Comparison of ENCODE assay signal across 9 mouse cellular contexts in genomic region chr4:154638320-154638886, GRCm38 (mm10). TPM values are rescaled to one million over a fixed set of nuclear protein-coding genes. Genes with fewer than 3 reads are reported as not detected.
DNase-seq lines count a peak whose midpoint lies in the region; ATAC-seq and TF ChIP-seq lines count a peak whose summit lies in the region.
"Had no signal": no experiment of that assay in that cellular context is flagged by ENCODE, and none has a peak within 500 bp of the region (broad histone marks: within the 10 kb centered on the region; RNA-seq: fewer than 3 reads in every experiment).

No protein-coding gene starts in this region.

- peak overlapping the region; percentile 75 for H3K4me3 ChIP-seq in heart, embryonic 12.5 days
- peak overlapping the region; percentile 59 for H3K4me3 ChIP-seq in embryonic facial prominence, embryonic 14.5 days (ENCODE audit: low read depth, low read length)
- H3K4me3 ChIP-seq in hindbrain, postnatal 0 days (ENCODE audit: low read length) = peak overlapping the region; percentile 34; the same call in 1 of the 2 replicates
- no peak overlapping the region for H3K4me3 ChIP-seq in midbrain, embryonic 16.5 days (ENCODE audit: low read depth, low read length)

- H3K4me2 ChIP-seq in heart, embryonic 12.5 days = peak overlapping the region; percentile 80
- H3K4me2 ChIP-seq in embryonic facial prominence, embryonic 14.5 days (ENCODE audit: low read depth, low read length) = peak overlapping the region; percentile 92
- H3K4me2 ChIP-seq in hindbrain, postnatal 0 days (ENCODE audit: low read depth, low read length) = peak overlapping the region; percentile 61; the same call in 1 of the 2 replicates
- H3K4me2 ChIP-seq in midbrain, embryonic 16.5 days (ENCODE audit: low read length) = peak overlapping the region; percentile 14; the same call in 1 of the 2 replicates

- no peaks in the 10 kb centered on the region for H3K36me3 ChIP-seq in heart, embryonic 12.5 days
- H3K36me3 ChIP-seq in embryonic facial prominence, embryonic 14.5 days (ENCODE audit: control insufficient read depth, insufficient read depth, low read length) = no peaks in the 10 kb centered on the region
- no peaks in the 10 kb centered on the region for H3K36me3 ChIP-seq in hindbrain, postnatal 0 days (ENCODE audit: insufficient read depth, low read length)
- no peaks in the 10 kb centered on the region for H3K36me3 ChIP-seq in midbrain, embryonic 16.5 days (ENCODE audit: control insufficient read depth, insufficient read depth, low read length)

- peak overlapping the region; percentile 96; the same call in 1 of the 2 replicates for H3K27ac ChIP-seq in heart, embryonic 12.5 days (ENCODE audit: poor library complexity, severe bottlenecking)
- peak overlapping the region; percentile 95 for H3K27ac ChIP-seq in embryonic facial prominence, embryonic 14.5 days (replicated peaks; ENCODE audit: low read depth, low read length)
- H3K27ac ChIP-seq in hindbrain, postnatal 0 days = peak overlapping the region; percentile 51; the same call in 1 of the 2 replicates
- H3K27ac ChIP-seq in midbrain, embryonic 16.5 days (ENCODE audit: low read length) = no peak overlapping the region

- no peak for DNase-seq in heart, adult 9 months (ENCODE audit: low spot score in 2 of 2)
- no peak for DNase-seq in embryonic facial prominence, embryonic 14.5 days (ENCODE audit: low spot score)
- DNase-seq in hindbrain, postnatal 0 days (ENCODE audit: low spot score) = no peak
- no peak for DNase-seq in gastrocnemius, postnatal 36 days
- no peak for DNase-seq in layer of hippocampus, postnatal 25 days (ENCODE audit: extremely low spot score in 1 of 2, low spot score in 1 of 2)
- no peak for DNase-seq in natural killer cell, adult 2 months (ENCODE audit: low spot score in 2 of 2)

- peaks cover 56% of the 10 kb centered on the region for H3K4me1 ChIP-seq in heart, embryonic 12.5 days (replicated peaks)
- no peaks in the 10 kb centered on the region; the same call in 1 of the 2 replicates for H3K4me1 ChIP-seq in embryonic facial prominence, embryonic 14.5 days (ENCODE audit: control insufficient read depth, insufficient read depth, low read length)
- 0 out of 2 replicates have a peak, but pooled peaks cover 8% of the 10 kb centered on the region for H3K4me1 ChIP-seq in hindbrain, postnatal 0 days (ENCODE audit: insufficient read depth, low read length)
- H3K4me1 ChIP-seq in midbrain, embryonic 16.5 days (ENCODE audit: control insufficient read depth, insufficient read depth, low read length) = peaks cover 25% of the 10 kb centered on the region

- H3K9ac ChIP-seq in heart, embryonic 12.5 days = peak overlapping the region; percentile 90
- H3K9ac ChIP-seq in embryonic facial prominence, embryonic 14.5 days (ENCODE audit: low read depth, low read length) = peak overlapping the region; percentile 75
- H3K9ac ChIP-seq in hindbrain, postnatal 0 days (replicated peaks; ENCODE audit: low read length) = no peak overlapping the region
- 0 out of 2 replicates have a peak overlapping the region, but pooled peaks have one; percentile 30 for H3K9ac ChIP-seq in midbrain, embryonic 16.5 days (ENCODE audit: low read depth, low read length)

- H3K9me3 ChIP-seq in heart, embryonic 12.5 days (replicated peaks) = no peaks in the 10 kb centered on the region
- no peaks in the 10 kb centered on the region for H3K9me3 ChIP-seq in embryonic facial prominence, embryonic 14.5 days (ENCODE audit: control insufficient read depth, low read length)
- no peaks in the 10 kb centered on the region for H3K9me3 ChIP-seq in hindbrain, postnatal 0 days (ENCODE audit: low read length)
- H3K9me3 ChIP-seq in midbrain, embryonic 16.5 days (replicated peaks; ENCODE audit: control insufficient read depth, low read length, poor library complexity, severe bottlenecking) = no peaks in the 10 kb centered on the region

- no peak for ATAC-seq in heart, embryonic 12.5 days (ENCODE audit: insufficient number of reproducible peaks, low FRiP score)
- no peak for ATAC-seq in embryonic facial prominence, embryonic 14.5 days (ENCODE audit: low read depth)
- no peak for ATAC-seq in hindbrain, postnatal 0 days
- no peak for ATAC-seq in midbrain, embryonic 16.5 days

- WGBS in heart, embryonic 12.5 days = 8% methylated on average over 15 of the region's 15 CpGs
- 10% methylated on average over 15 of the region's 15 CpGs for WGBS in embryonic facial prominence, embryonic 14.5 days
- whole genome bisulfite sequencing in hindbrain, postnatal 0 days = 15% methylated on average over 15 of the region's 15 CpGs
- 7% methylated on average over 15 of the region's 15 CpGs for WGBS in midbrain, embryonic 16.5 days

- H3K27me3 ChIP-seq in heart, embryonic 12.5 days (replicated peaks) = peaks cover 68% of the 10 kb centered on the region
- H3K27me3 ChIP-seq in embryonic facial prominence, embryonic 14.5 days (replicated peaks; ENCODE audit: control insufficient read depth, insufficient read depth, low read length) = peaks cover 87% of the 10 kb centered on the region
- peaks cover 73% of the 10 kb centered on the region for H3K27me3 ChIP-seq in hindbrain, postnatal 0 days (ENCODE audit: insufficient read depth, low read length)
- H3K27me3 ChIP-seq in midbrain, embryonic 16.5 days (ENCODE audit: control insufficient read depth, insufficient read depth, low read depth, low read length) = peaks cover 72% of the 10 kb centered on the region

- TF ChIP-seq CTCF in hindbrain, postnatal 0 days (IDR thresholded peaks at IDR 0.05; ENCODE audit: low read depth) = no peak

- intact Hi-C loops in gastrocnemius, postnatal 36 days (cut with DNase I) = loop anchor here (5.0 kb wide), 1 partner anchor 191 kb away; no protein-coding TSS in a partner anchor

RNA-seq across cellular contexts. Expression of gene Prdm16, which starts 1.7 kb away (rescaled TPM):
- 21.8 and 23.0 TPM in 2 replicates for polyA plus RNA-seq in heart, embryonic 12.5 days (2016; fragmentation: Nextera tagmentation; extraction: Ambion mirVana)
- polyA plus RNA-seq in embryonic facial prominence, embryonic 14.5 days (2014; fragmentation: Nextera tagmentation; extraction: Ambion mirVana) = 12.7 and 17.2 TPM in 2 replicates
- 5.3 and 5.8 TPM in 2 replicates for total RNA-seq in hindbrain, postnatal 0 days (2014; rRNA removed)
- 10.3 and 10.5 TPM in 2 replicates for polyA plus RNA-seq in hindbrain, postnatal 0 days (2015; fragmentation: Nextera tagmentation; extraction: Ambion mirVana)
- 11.8 and 13.1 TPM in 2 replicates for polyA plus RNA-seq in midbrain, embryonic 16.5 days (2015; fragmentation: Nextera tagmentation; extraction: Ambion mirVana)
- 1 to 10 TPM; 1.3 to 2.4 TPM for total RNA-seq in gastrocnemius, postnatal 36 days (2021)
- total RNA-seq in layer of hippocampus, postnatal 25 days (2021) = 10 to 100 TPM; 10.1 to 10.3 TPM

RNA-seq across cellular contexts. Expression of gene Actrt2, which starts 29.3 kb away (rescaled TPM):
- not detected in 2 replicates for polyA plus RNA-seq in heart, embryonic 12.5 days (2016; fragmentation: Nextera tagmentation; extraction: Ambion mirVana)
- polyA plus RNA-seq in embryonic facial prominence, embryonic 14.5 days (2014; fragmentation: Nextera tagmentation; extraction: Ambion mirVana) = not detected in 2 replicates
- total RNA-seq in hindbrain, postnatal 0 days (2014; rRNA removed) = not detected in 2 replicates
- polyA plus RNA-seq in hindbrain, postnatal 0 days (2015; fragmentation: Nextera tagmentation; extraction: Ambion mirVana) = not detected in 2 replicates
- polyA plus RNA-seq in midbrain, embryonic 16.5 days (2015; fragmentation: Nextera tagmentation; extraction: Ambion mirVana) = not detected in 2 replicates
- total RNA-seq in gastrocnemius, postnatal 36 days (2021) = not detected
- total RNA-seq in layer of hippocampus, postnatal 25 days (2021) = not detected
- total RNA-seq: neutrophil, adult 5-6 weeks had no signal

Comparison
In these comparisons a context has a peak if more than half of its experiments do, and no peak if none do; other contexts are left out.
1. H3K4me2 ChIP-seq: peak in every context shown above with its lines; median percentile 92 in embryonic facial prominence, embryonic 14.5 days; 80 in heart, embryonic 12.5 days; 61 in hindbrain, postnatal 0 days; 14 in midbrain, embryonic 16.5 days.